Mouse (Mus musculus) MEL (cell line): ENCODE measurements around the gene Aifm1. TPM values are rescaled to one million over a fixed set of nuclear protein-coding genes. Genes with fewer than 3 reads are reported as not detected.

Experiments used
- DNase-seq: peaks from one replicate; pipeline ENCODE4 v3.0.0; 2011; ENCODE audit warnings: low read depth, low spot score
- H3K27ac ChIP-seq: 2 replicates; pipeline ENCODE4 v1.5.1; 2012; ENCODE audit warnings: low read depth, mild to moderate bottlenecking, control low read depth, low read length, moderate library complexity; ENCODE audit not compliant: control insufficient read depth
- H3K27me3 ChIP-seq, 2 experiments: fragments of 150-350 bp in 1 of 2; sonication (generic) in 1 of 2; 2 replicates each; pipeline ENCODE4 v1.6.1; 2012; ENCODE audit warnings: low read length in 2 of 2, mild to moderate bottlenecking in 2 of 2, improper control_type of control experiment in 1 of 2, moderate library complexity in 1 of 2; ENCODE audit not compliant: insufficient read depth in 2 of 2, control insufficient read depth in 1 of 2
- H3K36me3 ChIP-seq, 2 experiments: 2 replicates each; pipeline ENCODE4 v1.6.1; 2012 to 2014; ENCODE audit warnings: low read length in 2 of 2, improper control_type of control experiment in 1 of 2, inconsistent platforms in 1 of 2, mild to moderate bottlenecking in 1 of 2; ENCODE audit not compliant: insufficient read depth in 2 of 2, control insufficient read depth in 1 of 2
- H3K4me1 ChIP-seq, 2 experiments: fragments of 150-350 bp in 1 of 2; sonication (generic) in 1 of 2; 2 replicates each; pipeline ENCODE4 v1.6.1; 2012; ENCODE audit warnings: low read length in 2 of 2, improper control_type of control experiment in 1 of 2, mild to moderate bottlenecking in 1 of 2; ENCODE audit not compliant: insufficient read depth in 2 of 2, control insufficient read depth in 1 of 2
- H3K4me3 ChIP-seq, 2 experiments: fragments of 150-350 bp in 1 of 2; sonication (generic) in 1 of 2; 2 replicates each; pipeline ENCODE4 v1.5.1; 2012; ENCODE audit warnings: low read depth in 2 of 2, low read length in 2 of 2, mild to moderate bottlenecking in 2 of 2, moderate library complexity in 2 of 2, control low read depth in 1 of 2, improper control_type of control experiment in 1 of 2; ENCODE audit not compliant: control insufficient read depth in 1 of 2, insufficient read depth in 1 of 2
- H3K79me2 ChIP-seq: 2 replicates; pipeline ENCODE4 v1.6.1; 2012; ENCODE audit warnings: mild to moderate bottlenecking, low read length, moderate library complexity; ENCODE audit not compliant: control insufficient read depth, poor library complexity, insufficient read depth
- H3K9ac ChIP-seq: 2 replicates; pipeline ENCODE4 v1.6.1; 2012; ENCODE audit warnings: low read depth, mild to moderate bottlenecking, control low read depth, low read length, moderate library complexity; ENCODE audit not compliant: control insufficient read depth, poor library complexity, severe bottlenecking
- H3K9me3 ChIP-seq: fragments of 150-350 bp; sonication (generic); replicated peaks from 2 replicates; pipeline ENCODE4 v1.6.1; 2012; ENCODE audit warnings: mild to moderate bottlenecking, low read length, improper control_type of control experiment, moderate library complexity; ENCODE audit not compliant: insufficient read depth
- BHLHE40 ChIP-seq: IDR thresholded peaks from 2 replicates; pipeline ENCODE4 v1.6.1; 2012; ENCODE audit warnings: low read depth, mild to moderate bottlenecking, inconsistent platforms, low read length, improper control_type of control experiment, borderline replicate concordance
- CHD1 ChIP-seq: IDR thresholded peaks from 2 replicates; pipeline ENCODE4 v1.6.1; 2012; ENCODE audit warnings: low read depth, mild to moderate bottlenecking, inconsistent platforms, low read length, improper control_type of control experiment
- CTCF ChIP-seq, 3 experiments: IDR thresholded peaks in 2 of 3; conservative IDR thresholded peaks in 1 of 3; 2 replicates each; pipeline ENCODE4 v1.5.1; 2011 to 2012; ENCODE audit warnings: low read length in 3 of 3, low read depth in 2 of 3, mild to moderate bottlenecking in 2 of 3, improper control_type of control experiment in 1 of 3, inconsistent platforms in 1 of 3, mixed read lengths in 1 of 3, moderate library complexity in 1 of 3; ENCODE audit not compliant: control insufficient read depth in 1 of 3, insufficient read depth in 1 of 3, poor library complexity in 1 of 3, severe bottlenecking in 1 of 3
- ELF1 ChIP-seq: IDR thresholded peaks from 2 replicates; pipeline ENCODE4 v1.6.1; 2014; ENCODE audit warnings: low read depth, mild to moderate bottlenecking, inconsistent platforms, low read length, improper control_type of control experiment, moderate library complexity
- EP300 ChIP-seq, 2 experiments: IDR thresholded peaks; 2 replicates each; pipeline ENCODE4 v1.6.1; 2011; ENCODE audit warnings: improper control_type of control experiment in 2 of 2, low read length in 2 of 2, low read depth in 1 of 2, mild to moderate bottlenecking in 1 of 2
- ETS1 ChIP-seq: IDR thresholded peaks from 2 replicates; pipeline ENCODE4 v1.6.1; 2012; ENCODE audit warnings: low read depth, mild to moderate bottlenecking, inconsistent platforms, low read length, improper control_type of control experiment, moderate library complexity
- GATA1 ChIP-seq: IDR thresholded peaks from 2 replicates; pipeline ENCODE4 v1.6.1; 2011; ENCODE audit warnings: low read depth, low read length, improper control_type of control experiment
- KAT2A ChIP-seq: conservative IDR thresholded peaks from 2 replicates; pipeline ENCODE4 v1.6.1; 2012; ENCODE audit warnings: low read depth, low read length, improper control_type of control experiment, inconsistent platforms
- MAX ChIP-seq: IDR thresholded peaks from 2 replicates; pipeline ENCODE4 v1.6.1; 2011; ENCODE audit warnings: low read length, improper control_type of control experiment
- MEF2A ChIP-seq: IDR thresholded peaks from 2 replicates; pipeline ENCODE4 v1.6.1; 2014; ENCODE audit warnings: low read depth, mild to moderate bottlenecking, inconsistent platforms, low read length, improper control_type of control experiment; ENCODE audit not compliant: poor library complexity, insufficient replicate concordance, severe bottlenecking; ENCODE audit errors: extremely low read depth
- MXI1 ChIP-seq: IDR thresholded peaks from 2 replicates; pipeline ENCODE4 v1.6.1; 2011; ENCODE audit warnings: mild to moderate bottlenecking, low read depth, low read length, improper control_type of control experiment
- NELFE ChIP-seq: IDR thresholded peaks from 2 replicates; pipeline ENCODE4 v1.6.1; 2011; ENCODE audit warnings: low read depth, low read length, improper control_type of control experiment
- POLR2AphosphoS5 ChIP-seq: IDR thresholded peaks from 2 replicates; pipeline ENCODE4 v1.6.1; 2012; ENCODE audit warnings: low read depth, borderline replicate concordance, mild to moderate bottlenecking, inconsistent platforms, low read length, moderate library complexity, mixed read lengths
- RAD21 ChIP-seq: IDR thresholded peaks from 2 replicates; pipeline ENCODE4 v1.6.1; 2011; ENCODE audit warnings: mild to moderate bottlenecking, low read depth, low read length, improper control_type of control experiment
- SIN3A ChIP-seq: IDR thresholded peaks from 2 replicates; pipeline ENCODE4 v1.6.1; 2012; ENCODE audit warnings: low read length, improper control_type of control experiment, inconsistent platforms
- SMC3 ChIP-seq: IDR thresholded peaks from 2 replicates; pipeline ENCODE4 v1.6.1; 2011; ENCODE audit warnings: low read depth, low read length, improper control_type of control experiment
- TAL1 ChIP-seq: IDR thresholded peaks from 2 replicates; pipeline ENCODE4 v1.6.1; 2012; ENCODE audit warnings: mild to moderate bottlenecking, inconsistent platforms, low read length, moderate library complexity, mixed read lengths
- TBP ChIP-seq: IDR thresholded peaks from 2 replicates; pipeline ENCODE4 v1.8.0; 2011; ENCODE audit warnings: low read depth, low read length, improper control_type of control experiment
- UBTF ChIP-seq: IDR thresholded peaks from 2 replicates; pipeline ENCODE4 v1.6.1; 2012; ENCODE audit warnings: low read depth, mild to moderate bottlenecking, inconsistent platforms, low read length, improper control_type of control experiment, moderate library complexity, borderline replicate concordance; ENCODE audit not compliant: insufficient read depth
- USF2 ChIP-seq, 2 experiments: IDR thresholded peaks; 2 replicates each; pipeline ENCODE4 v1.6.1; 2011 to 2012; ENCODE audit warnings: improper control_type of control experiment in 2 of 2, low read length in 2 of 2, borderline replicate concordance in 1 of 2, inconsistent platforms in 1 of 2, low read depth in 1 of 2, mild to moderate bottlenecking in 1 of 2; ENCODE audit not compliant: insufficient read depth in 1 of 2
- ZC3H11A ChIP-seq: IDR thresholded peaks from 2 replicates; pipeline ENCODE4 v1.6.1; 2012; ENCODE audit warnings: low read depth, mild to moderate bottlenecking, inconsistent platforms, low read length, improper control_type of control experiment
- ZKSCAN1 ChIP-seq: IDR thresholded peaks from 2 replicates; pipeline ENCODE4 v1.6.1; 2012; ENCODE audit warnings: low read depth, mild to moderate bottlenecking, inconsistent platforms, low read length, improper control_type of control experiment, moderate library complexity
- ZMIZ1 ChIP-seq: IDR thresholded peaks from 2 replicates; pipeline ENCODE4 v1.6.1; 2012; ENCODE audit warnings: low read depth, mild to moderate bottlenecking, inconsistent platforms, low read length, improper control_type of control experiment, moderate library complexity
- ZNF384 ChIP-seq: IDR thresholded peaks from 2 replicates; pipeline ENCODE4 v1.6.1; 2012; ENCODE audit warnings: low read depth, mild to moderate bottlenecking, inconsistent platforms, low read length, improper control_type of control experiment
- polyA plus RNA-seq, 2 experiments: library from polyadenylated mRNA; stranded (reverse) in 1 of 2; unstranded in 1 of 2; fragments of >175 nt in 1 of 2; fragments of >200 nt in 1 of 2; gene quantifications; 2 replicates each; pipeline versions ENCODE4 v1.2.1 to v1.2.4; 2012; ENCODE audit warnings: low replicate concordance in 2 of 2, low read depth in 1 of 2; ENCODE audit not compliant: insufficient read length in 2 of 2, insufficient read depth in 1 of 2, missing spikeins in 1 of 2
- total RNA-seq: library from RNA; depleted of rRNA; stranded (reverse); fragments of 300-350 nt; gene quantifications from 2 replicates; pipeline ENCODE4 v1.2.3, GENCODE M21; 2012

Gene Aifm1
- total and polyA plus RNA-seq, 3 experiments: 69.1 to 99.1 TPM; not detected in 1

- Histone ChIP-seq H3K27ac (no peak overlapping the region), H3K9ac (no peak overlapping the region), H3K4me3 (no peak overlapping the region), H3K36me3 (no peaks in the 10 kb centered on the region), H3K9me3 (no peaks in the 10 kb centered on the region), H3K27me3 (no peaks in the 10 kb centered on the region), H3K4me1 (no peaks in the 10 kb centered on the region; a peak in 2 of 4 replicates), H3K79me2 (no peaks in the 10 kb centered on the region)
- DNase-seq: no peak
- no peak for TF ChIP-seq ETS1
- no peak for TF ChIP-seq RAD21
- TF ChIP-seq ZC3H11A: no peak
- TF ChIP-seq ZKSCAN1: no peak
- TF ChIP-seq CHD1: no peak
- no peak for TF ChIP-seq MAX
- no peak for TF ChIP-seq POLR2AphosphoS5
- no peak for TF ChIP-seq BHLHE40
- no peak for TF ChIP-seq MEF2A
These were observed 12.5 kb upstream of the Aifm1 start for GRCm38 (mm10) chrX:48525866-48526265.

- no peaks in the 10 kb centered on the region for H3K79me2 ChIP-seq
- no peaks in the 10 kb centered on the region; a peak in 2 of 4 replicates for H3K4me1 ChIP-seq
- H3K36me3 ChIP-seq: no peaks in the 10 kb centered on the region
- no peaks in the 10 kb centered on the region for H3K27me3 ChIP-seq
- H3K4me3 ChIP-seq: no peak overlapping the region
- no peaks in the 10 kb centered on the region for H3K9me3 ChIP-seq
- no peak overlapping the region for H3K27ac ChIP-seq
- TF ChIP-seq ZKSCAN1 (no peak), POLR2AphosphoS5 (no peak), ELF1 (no peak), KAT2A (no peak), MXI1 (no peak), UBTF (no peak), RAD21 (no peak), EP300 (IDR thresholded peaks at IDR 0.05; ENCODE audit: low read depth in 1 of 2, low read length in 2 of 2) (no peak), GATA1 (no peak), CTCF (IDR thresholded peaks at IDR 0.05 in 2 of 3, conservative IDR thresholded peaks at IDR 0.05 in 1 of 3; ENCODE audit: control insufficient read depth in 1 of 3, insufficient read depth in 1 of 3, low read depth in 2 of 3, low read length in 3 of 3, poor library complexity in 1 of 3, severe bottlenecking in 1 of 3) (no peak), SMC3 (no peak), TBP (no peak), ZNF384 (no peak), SIN3A (no peak), ZC3H11A (no peak), NELFE (no peak), ZMIZ1 (no peak), TAL1 (no peak), USF2 (IDR thresholded peaks at IDR 0.05; ENCODE audit: borderline replicate concordance in 1 of 2, insufficient read depth in 1 of 2, low read depth in 1 of 2, low read length in 2 of 2) (no peak)
- DNase-seq: no peak
- no peak overlapping the region for H3K9ac ChIP-seq
These were observed 12.0 kb upstream of the Aifm1 start for GRCm38 (mm10) chrX:48525332-48525731.
